Mouse (Mus musculus): ENCODE data around the gene Tpst1.

- TF ChIP-seq CTCF (IDR thresholded peaks at IDR 0.05; ENCODE audit: low read depth, low read length) (no peak), POLR2AphosphoS5 (IDR thresholded peaks at IDR 0.05; ENCODE audit: insufficient replicate concordance, low read depth, low read length) (no peak), GATA1 (IDR thresholded peaks at IDR 0.05; ENCODE audit: borderline replicate concordance, low read length) (no peak), TAL1 (conservative IDR thresholded peaks at IDR 0.05; ENCODE audit: low read depth, low read length) (no peak), GATA2 (IDR thresholded peaks at IDR 0.05; ENCODE audit: borderline replicate concordance, low read depth, low read length) (no peak)
Observed at GRCm38 (mm10) chr5:130169109-130169508, 96.0 kb downstream of the Tpst1 start.

Measured in G1E (cell line).